Mouse (Mus musculus): ENCODE measurements around the gene Ar.

DNA sequence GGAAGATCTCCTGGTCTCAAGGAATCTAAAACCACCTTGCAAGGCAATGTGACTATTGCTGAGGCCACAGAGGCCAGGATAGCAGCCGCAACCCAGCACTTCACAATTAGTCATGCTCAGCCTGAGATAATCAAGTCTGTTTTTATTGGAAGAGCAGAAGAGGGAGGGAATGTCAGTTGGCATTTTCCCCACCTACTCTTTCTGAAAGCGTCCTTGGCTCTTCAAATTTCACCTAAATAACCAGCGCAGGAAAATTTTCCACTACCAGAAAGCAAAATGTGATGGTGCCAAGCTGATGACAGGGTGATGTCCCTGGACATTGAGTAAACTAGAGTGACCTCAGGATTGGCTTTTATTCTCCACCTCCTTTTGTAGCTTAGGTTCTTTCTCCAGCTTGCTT is 57.2 kb downstream of the Ar start:
- TF ChIP-seq CTCF (IDR thresholded peaks at IDR 0.05; ENCODE audit: low read depth): no peak
- no peak for TF ChIP-seq EP300 (IDR thresholded peaks at IDR 0.05; ENCODE audit: low read depth)
